Mouse (Mus musculus) splenic B cell, adult 2 months (primary cell): ENCODE results near the gene Frem1.

Experiments
- DNase-seq: peaks from one replicate; pipeline ENCODE4 v3.0.0-alpha.2; 2011; ENCODE audit warnings: low read depth, low spot score
- H3K27me3 ChIP-seq: 2 replicates; pipeline ENCODE4 v1.6.1; 2012; ENCODE audit warnings: mild to moderate bottlenecking, low read length, moderate library complexity, mixed read lengths; ENCODE audit not compliant: control insufficient read depth, poor library complexity, insufficient read depth, severe bottlenecking
- H3K36me3 ChIP-seq: 2 replicates; pipeline ENCODE4 v1.6.1; 2012; ENCODE audit warnings: mild to moderate bottlenecking, low read length, moderate library complexity, mixed read lengths; ENCODE audit not compliant: control insufficient read depth, poor library complexity, insufficient read depth, severe bottlenecking

Gene Frem1

GRCm38 (mm10) chr4:82918625-82919024, 133.5 kb downstream of the Frem1 start:
- DNase-seq = no peak
- no peaks in the 10 kb centered on the region for H3K36me3 ChIP-seq
- no peaks in the 10 kb centered on the region for H3K27me3 ChIP-seq

GRCm38 (mm10) chr4:82916678-82917050, 135.5 kb downstream of the Frem1 start:
- Histone ChIP-seq H3K36me3 (no peaks in the 10 kb centered on the region), H3K27me3 (no peaks in the 10 kb centered on the region)
- no peak for DNase-seq

GRCm38 (mm10) chr4:82916003-82916677, 136.0 kb downstream of the Frem1 start:
- H3K27me3 ChIP-seq = no peaks in the 10 kb centered on the region

GRCm38 (mm10) chr4:82915576-82915975, 136.6 kb downstream of the Frem1 start:
- Histone ChIP-seq H3K27me3 (no peaks in the 10 kb centered on the region), H3K36me3 (no peaks in the 10 kb centered on the region)
- no peak for DNase-seq

More at GRCm38 (mm10) chr4:82916003-82916677, 136.0 kb downstream of the Frem1 start:
- no peak for DNase-seq
- no peaks in the 10 kb centered on the region for H3K36me3 ChIP-seq

- no peak for DNase-seq
- Histone ChIP-seq H3K36me3 (no peaks in the 10 kb centered on the region), H3K27me3 (no peaks in the 10 kb centered on the region)
Measured at GRCm38 (mm10) chr4:82914601-82915143, 137.5 kb downstream of the Frem1 start.

- no peaks in the 10 kb centered on the region for H3K27me3 ChIP-seq
- no peak for DNase-seq
- no peaks in the 10 kb centered on the region for H3K36me3 ChIP-seq
Measured at GRCm38 (mm10) chr4:82895227-82895626, 156.9 kb downstream of the Frem1 start.

GRCm38 (mm10) chr4:82892247-82892646, 159.9 kb downstream of the Frem1 start:
- Histone ChIP-seq H3K36me3 (no peaks in the 10 kb centered on the region), H3K27me3 (no peaks in the 10 kb centered on the region)
- no peak for DNase-seq

GRCm38 (mm10) chr4:82891566-82891965, 160.6 kb downstream of the Frem1 start:
- H3K36me3 ChIP-seq = no peaks in the 10 kb centered on the region
- no peaks in the 10 kb centered on the region for H3K27me3 ChIP-seq
- no peak for DNase-seq

- no peak for DNase-seq
Measured at GRCm38 (mm10) chr4:82891049-82891448, 161.1 kb downstream of the Frem1 start.

GRCm38 (mm10) chr4:82890585-82890984, 161.6 kb downstream of the Frem1 start:
- no peaks in the 10 kb centered on the region for H3K27me3 ChIP-seq
- no peak for DNase-seq

More at GRCm38 (mm10) chr4:82891049-82891448, 161.1 kb downstream of the Frem1 start:
- Histone ChIP-seq H3K36me3 (no peaks in the 10 kb centered on the region), H3K27me3 (no peaks in the 10 kb centered on the region)

GRCm38 (mm10) chr4:82886148-82886547, 166.0 kb downstream of the Frem1 start:
- Histone ChIP-seq H3K36me3 (no peaks in the 10 kb centered on the region), H3K27me3 (no peaks in the 10 kb centered on the region)
- DNase-seq = no peak

More at GRCm38 (mm10) chr4:82890585-82890984, 161.6 kb downstream of the Frem1 start:
- H3K36me3 ChIP-seq = no peaks in the 10 kb centered on the region

GRCm38 (mm10) chr4:82885535-82885913, 166.6 kb downstream of the Frem1 start:
- H3K36me3 ChIP-seq = no peaks in the 10 kb centered on the region
- H3K27me3 ChIP-seq = no peaks in the 10 kb centered on the region
- no peak for DNase-seq

- DNase-seq = no peak
- no peaks in the 10 kb centered on the region for H3K27me3 ChIP-seq
- no peaks in the 10 kb centered on the region for H3K36me3 ChIP-seq
Measured at GRCm38 (mm10) chr4:82884636-82885534, 167.3 kb downstream of the Frem1 start, which contains the start of gene Cer1. Gene Cer1 (minus strand): TSS chr4:82885148.

GRCm38 (mm10) chr4:82882500-82882899, 169.6 kb downstream of the Frem1 start:
- DNase-seq = no peak
- no peaks in the 10 kb centered on the region for H3K36me3 ChIP-seq
- no peaks in the 10 kb centered on the region for H3K27me3 ChIP-seq

GRCm38 (mm10) chr4:82881366-82881765, 170.8 kb downstream of the Frem1 start:
- Histone ChIP-seq H3K27me3 (no peaks in the 10 kb centered on the region), H3K36me3 (no peaks in the 10 kb centered on the region)
- DNase-seq = no peak
